Mouse (Mus musculus) heart, embryonic 15.5 days (tissue): ENCODE measurements around the gene Mgrn1. TPM values are rescaled to one million over a fixed set of nuclear protein-coding genes. Genes with fewer than 3 reads are reported as not detected.

Experiments used
- ATAC-seq: fragments of 200-750 bp; cut with Nextera tagmentation; replicated peaks from 2 replicates; pipeline ENCODE4 v1.8.0; 2017; ENCODE audit warnings: low read depth, moderate TSS enrichment; ENCODE audit not compliant: insufficient number of reproducible peaks, insufficient read depth, low FRiP score
- H3K27ac ChIP-seq: fragments of 300-500 bp; sonication (generic); 2 replicates; pipeline ENCODE4 v1.5.1; 2015; ENCODE audit warnings: mild to moderate bottlenecking, inconsistent platforms
- H3K27me3 ChIP-seq: fragments of 300-500 bp; sonication (generic); 2 replicates; pipeline ENCODE4 v1.6.1; 2015; ENCODE audit warnings: inconsistent platforms
- H3K36me3 ChIP-seq: fragments of 300-500 bp; sonication (generic); 2 replicates; pipeline ENCODE4 v1.6.1; 2015; ENCODE audit warnings: mild to moderate bottlenecking, inconsistent platforms
- H3K4me1 ChIP-seq: fragments of 300-500 bp; sonication (generic); replicated peaks from 2 replicates; pipeline ENCODE4 v1.6.1; 2015; ENCODE audit warnings: inconsistent platforms
- H3K4me2 ChIP-seq: fragments of 300-500 bp; sonication (generic); 2 replicates; pipeline ENCODE4 v1.6.1; 2015; ENCODE audit warnings: inconsistent platforms, mild to moderate bottlenecking, moderate library complexity
- H3K4me3 ChIP-seq: fragments of 300-500 bp; sonication (generic); 2 replicates; pipeline ENCODE4 v1.5.1; 2015; ENCODE audit warnings: mild to moderate bottlenecking, inconsistent platforms
- H3K9ac ChIP-seq: fragments of 300-500 bp; sonication (generic); 2 replicates; pipeline ENCODE4 v1.6.1; 2015; ENCODE audit warnings: mild to moderate bottlenecking, inconsistent platforms
- H3K9me3 ChIP-seq: fragments of 300-500 bp; sonication (generic); replicated peaks from 2 replicates; pipeline ENCODE4 v1.6.1; 2016; ENCODE audit warnings: inconsistent platforms
- WGBS: fragments of 180-500 bp; shearing (Covaris S2); methylation state at CpG from one replicate; pipeline ENCODE4 v1.1.7; 2015; ENCODE audit warnings: mixed read lengths; 5-methylcytosine and 5-hydroxymethylcytosine counted together
- polyA plus RNA-seq: library from polyadenylated mRNA; unstranded; fragments of >200 nt; fragmentation: Nextera tagmentation; extraction: Ambion mirVana; gene quantifications from 2 replicates; pipeline ENCODE4 v1.2.1, GENCODE M21; 2015

Gene Mgrn1
- polyA plus RNA-seq, 1 experiment from 2014 or later: 101 TPM

DNA sequence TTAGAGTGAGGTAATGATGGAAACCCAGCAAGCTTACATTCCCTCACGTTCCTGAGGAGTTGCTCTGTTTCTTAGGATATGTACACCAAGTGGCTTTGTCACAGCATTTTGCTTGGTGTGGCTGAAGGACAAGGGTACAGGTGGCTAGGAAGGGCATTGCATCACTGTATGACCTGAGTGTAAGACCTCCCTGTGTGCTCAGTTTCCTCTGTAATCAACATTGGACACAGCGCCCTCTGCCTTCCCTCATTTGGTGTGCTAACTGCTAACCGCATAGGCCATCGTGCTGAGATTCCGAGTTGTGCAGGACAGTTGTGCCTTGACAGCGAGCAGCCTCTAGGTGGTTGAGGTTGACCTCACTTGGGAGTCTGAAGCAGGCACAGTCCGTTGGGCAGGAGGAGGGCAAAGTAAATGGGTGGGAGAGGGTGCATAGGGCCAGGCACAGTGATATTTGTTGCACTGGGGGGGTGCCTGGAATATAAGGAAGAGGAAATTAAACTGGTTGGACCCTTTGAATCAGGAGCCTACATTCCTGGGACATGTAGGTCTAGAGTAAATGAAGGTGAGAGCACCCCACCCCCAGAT is 11.2 kb downstream of the Mgrn1 start:
- H3K4me1 ChIP-seq: peaks cover 45% of the 10 kb centered on the region
- no peak overlapping the region for H3K4me3 ChIP-seq
- H3K27me3 ChIP-seq: no peaks in the 10 kb centered on the region
- 55% methylated on average over 7 of the region's 7 CpGs for WGBS
- peak overlapping the region; percentile 64 for H3K27ac ChIP-seq
- ATAC-seq: 0 out of 2 replicates have a peak, but pooled peaks have one; percentile 19
- no peak overlapping the region for H3K4me2 ChIP-seq
- H3K9me3 ChIP-seq: no peaks in the 10 kb centered on the region
- H3K9ac ChIP-seq: no peak overlapping the region
- no peaks in the 10 kb centered on the region; the same call in 1 of the 2 replicates for H3K36me3 ChIP-seq

- Histone ChIP-seq H3K4me1 (peaks cover 50% of the 10 kb centered on the region), H3K9me3 (no peaks in the 10 kb centered on the region), H3K4me3 (no peak overlapping the region), H3K27ac (no peak overlapping the region), H3K4me2 (no peak overlapping the region), H3K9ac (no peak overlapping the region), H3K36me3 (no peaks in the 10 kb centered on the region; the same call in 1 of the 2 replicates), H3K27me3 (no peaks in the 10 kb centered on the region)
- 88% methylated on average over 6 of the region's 6 CpGs for WGBS
- ATAC-seq: no peak
Measured at GRCm38 (mm10) chr16:4898881-4899280, 12.8 kb downstream of the Mgrn1 start.

GRCm38 (mm10) chr16:4899711-4900110 is 13.7 kb downstream of the Mgrn1 start:
- WGBS: 53% methylated on average over 2 of the region's 2 CpGs
- peaks cover 43% of the 10 kb centered on the region for H3K4me1 ChIP-seq
- H3K9ac ChIP-seq: no peak overlapping the region
- no peak for ATAC-seq
- H3K36me3 ChIP-seq: no peaks in the 10 kb centered on the region; the same call in 1 of the 2 replicates
- no peaks in the 10 kb centered on the region for H3K27me3 ChIP-seq
- H3K9me3 ChIP-seq: no peaks in the 10 kb centered on the region
- no peak overlapping the region for H3K4me3 ChIP-seq
- no peak overlapping the region for H3K4me2 ChIP-seq
- H3K27ac ChIP-seq: peak overlapping the region; percentile 52

GRCm38 (mm10) chr16:4901167-4901566 is 15.1 kb downstream of the Mgrn1 start:
- ATAC-seq: no peak
- Histone ChIP-seq H3K27me3 (no peaks in the 10 kb centered on the region), H3K4me1 (peaks cover 35% of the 10 kb centered on the region)

DNA sequence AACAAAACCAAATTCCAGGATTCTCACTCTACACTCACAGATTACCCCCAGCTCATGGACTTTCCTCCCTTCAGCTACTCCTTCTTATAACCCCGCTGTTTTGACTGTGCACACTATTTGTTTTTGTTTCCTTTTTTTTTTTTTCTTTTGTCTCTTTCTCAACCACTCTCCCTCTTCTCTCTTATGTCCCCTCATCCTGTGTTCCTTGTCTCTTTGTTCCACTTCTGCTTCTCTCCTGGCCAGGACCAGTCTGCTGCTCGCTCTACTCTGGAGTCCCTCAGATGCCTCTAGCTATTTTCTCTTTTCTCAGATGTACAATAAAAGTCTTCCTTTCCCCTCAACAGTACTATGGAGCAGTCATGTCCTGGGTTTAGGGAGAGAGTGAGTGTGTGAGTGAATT is 16.3 kb downstream of the Mgrn1 start:
- Histone ChIP-seq H3K4me1 (peaks cover 22% of the 10 kb centered on the region), H3K4me3 (no peak overlapping the region), H3K36me3 (peaks cover 5% of the 10 kb centered on the region; the same call in 1 of the 2 replicates), H3K27ac (no peak overlapping the region), H3K4me2 (no peak overlapping the region), H3K9ac (no peak overlapping the region), H3K9me3 (no peaks in the 10 kb centered on the region), H3K27me3 (no peaks in the 10 kb centered on the region)
- no peak for ATAC-seq
- 76% methylated on average over 2 of the region's 2 CpGs for WGBS

More at GRCm38 (mm10) chr16:4901167-4901566, 15.1 kb downstream of the Mgrn1 start:
- no peak overlapping the region for H3K27ac ChIP-seq
- no peaks in the 10 kb centered on the region for H3K9me3 ChIP-seq
- H3K36me3 ChIP-seq: no peaks in the 10 kb centered on the region; the same call in 1 of the 2 replicates
- no peak overlapping the region for H3K9ac ChIP-seq
- no peak overlapping the region for H3K4me3 ChIP-seq
- no peak overlapping the region for H3K4me2 ChIP-seq
- 62% methylated on average over 7 of the region's 7 CpGs for WGBS

- Histone ChIP-seq H3K9ac (no peak overlapping the region), H3K36me3 (peaks cover 10% of the 10 kb centered on the region), H3K27ac (no peak overlapping the region), H3K27me3 (no peaks in the 10 kb centered on the region), H3K4me3 (no peak overlapping the region), H3K4me2 (no peak overlapping the region), H3K4me1 (peaks cover 17% of the 10 kb centered on the region), H3K9me3 (no peaks in the 10 kb centered on the region)
- WGBS: 73% methylated on average over 6 of the region's 6 CpGs
- no peak for ATAC-seq
Measured at GRCm38 (mm10) chr16:4903491-4904102, 17.5 kb downstream of the Mgrn1 start.

GRCm38 (mm10) chr16:4904878-4905277 is 18.8 kb downstream of the Mgrn1 start:
- Histone ChIP-seq H3K4me1 (peaks cover 16% of the 10 kb centered on the region), H3K36me3 (peaks cover 22% of the 10 kb centered on the region), H3K4me3 (no peak overlapping the region), H3K9ac (no peak overlapping the region), H3K27ac (no peak overlapping the region), H3K27me3 (no peaks in the 10 kb centered on the region), H3K4me2 (no peak overlapping the region), H3K9me3 (no peaks in the 10 kb centered on the region)
- 84% methylated on average over 3 of the region's 3 CpGs for WGBS
- ATAC-seq: no peak

- H3K4me3 ChIP-seq: no peak overlapping the region
- H3K4me2 ChIP-seq: no peak overlapping the region
- no peaks in the 10 kb centered on the region for H3K9me3 ChIP-seq
- peaks cover 30% of the 10 kb centered on the region for H3K36me3 ChIP-seq
- no peak for ATAC-seq
- no peaks in the 10 kb centered on the region for H3K27me3 ChIP-seq
- no peak overlapping the region for H3K9ac ChIP-seq
- WGBS: 37% methylated on average over 1 of the region's 1 CpGs
- no peak overlapping the region for H3K27ac ChIP-seq
- H3K4me1 ChIP-seq: peaks cover 11% of the 10 kb centered on the region
Measured at GRCm38 (mm10) chr16:4905591-4905990, 19.5 kb downstream of the Mgrn1 start.

- Histone ChIP-seq H3K9me3 (no peaks in the 10 kb centered on the region), H3K9ac (no peak overlapping the region), H3K27ac (no peak overlapping the region), H3K4me2 (no peak overlapping the region), H3K27me3 (no peaks in the 10 kb centered on the region), H3K4me1 (peaks cover 11% of the 10 kb centered on the region), H3K4me3 (no peak overlapping the region), H3K36me3 (peaks cover 39% of the 10 kb centered on the region)
- ATAC-seq: no peak
Measured at GRCm38 (mm10) chr16:4906559-4906958, 20.5 kb downstream of the Mgrn1 start.

DNA sequence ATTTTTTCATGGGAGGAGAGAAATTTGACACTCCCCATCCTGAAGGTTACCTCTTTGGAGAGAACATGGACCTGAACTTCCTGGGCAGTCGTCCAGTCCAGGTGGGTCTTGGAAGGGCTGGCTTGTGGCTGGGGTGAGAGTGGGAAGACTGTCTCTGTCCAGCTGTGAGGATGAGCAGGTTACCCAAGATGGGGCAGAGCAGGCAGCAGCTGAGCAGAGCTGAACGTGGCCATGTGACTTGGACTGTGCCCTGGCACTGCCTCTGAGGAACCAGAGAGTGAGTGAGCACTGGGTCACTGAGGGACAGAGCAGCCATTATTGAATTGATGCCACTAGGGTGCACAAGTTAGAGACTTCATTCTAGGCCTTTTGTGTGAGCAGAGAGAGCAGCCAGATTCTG is 21.3 kb downstream of the Mgrn1 start:
- Histone ChIP-seq H3K27me3 (no peaks in the 10 kb centered on the region), H3K36me3 (peaks cover 48% of the 10 kb centered on the region), H3K4me2 (no peak overlapping the region), H3K9ac (no peak overlapping the region), H3K4me1 (peaks cover 6% of the 10 kb centered on the region), H3K27ac (no peak overlapping the region), H3K9me3 (no peaks in the 10 kb centered on the region), H3K4me3 (no peak overlapping the region)
- 72% methylated on average over 2 of the region's 2 CpGs for WGBS
- no peak for ATAC-seq

GRCm38 (mm10) chr16:4907972-4908371 is 21.9 kb downstream of the Mgrn1 start:
- ATAC-seq: no peak
- no peak overlapping the region for H3K4me3 ChIP-seq
- WGBS: 55% methylated on average over 5 of the region's 5 CpGs
- no peaks in the 10 kb centered on the region for H3K27me3 ChIP-seq
- no peak overlapping the region for H3K27ac ChIP-seq
- peaks cover 12% of the 10 kb centered on the region for H3K4me1 ChIP-seq
- no peak overlapping the region for H3K4me2 ChIP-seq
- no peak overlapping the region for H3K9ac ChIP-seq
- H3K36me3 ChIP-seq: peaks cover 53% of the 10 kb centered on the region
- no peaks in the 10 kb centered on the region for H3K9me3 ChIP-seq

DNA sequence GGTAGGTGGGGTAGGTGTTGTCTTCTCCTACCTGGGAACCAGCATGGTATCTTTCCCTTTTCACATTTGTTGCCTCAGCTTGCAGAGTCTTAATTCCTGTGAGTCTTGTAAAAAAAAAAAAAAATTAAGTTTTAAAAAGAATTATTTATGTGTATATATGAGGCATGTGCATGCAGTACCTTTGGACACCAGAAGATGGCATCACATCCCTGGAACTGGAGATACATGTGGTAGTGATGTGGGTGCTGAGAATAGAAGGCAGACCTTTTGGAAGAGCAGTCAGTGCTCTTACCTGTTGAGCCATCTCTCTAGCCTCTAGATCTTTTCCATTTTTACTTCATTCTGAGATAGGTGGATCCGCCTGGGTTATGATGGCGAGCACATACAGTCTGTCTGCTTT is 23.7 kb downstream of the Mgrn1 start:
- Histone ChIP-seq H3K9ac (no peak overlapping the region), H3K4me2 (no peak overlapping the region), H3K9me3 (no peaks in the 10 kb centered on the region), H3K27me3 (no peaks in the 10 kb centered on the region), H3K27ac (no peak overlapping the region), H3K4me1 (peaks cover 18% of the 10 kb centered on the region), H3K4me3 (no peak overlapping the region), H3K36me3 (peaks cover 60% of the 10 kb centered on the region)
- ATAC-seq: no peak
- WGBS: 95% methylated on average over 2 of the region's 2 CpGs
